15 mouse cellular contexts compared by ENCODE assay signal in genomic region chr4:129846823-129847222, GRCm38 (mm10). TPM values are rescaled to one million over a fixed set of nuclear protein-coding genes. Genes with fewer than 3 reads are reported as not detected.
DNase-seq lines count a peak whose midpoint lies in the region; ATAC-seq and TF ChIP-seq lines count a peak whose summit lies in the region.
"Had no signal": no experiment of that assay in that cellular context is flagged by ENCODE, and none has a peak within 500 bp of the region (broad histone marks: within the 10 kb centered on the region; RNA-seq: fewer than 3 reads in every experiment).

No protein-coding gene starts in this region.

- TF ChIP-seq EP300 in stomach, postnatal 0 days (optimal IDR thresholded peaks at IDR 0.05), result no peak

- 0 out of 2 replicates have a peak, but pooled peaks have one; percentile 9 for TF ChIP-seq CTCF in kidney, adult 2 months (conservative IDR thresholded peaks at IDR 0.05; ENCODE audit: insufficient read depth, insufficient read length, low read depth, low read length)
- peak; percentile 62 for TF ChIP-seq CTCF in midbrain, postnatal 0 days (IDR thresholded peaks at IDR 0.05)
- TF ChIP-seq CTCF in stomach, postnatal 0 days (IDR thresholded peaks at IDR 0.05; ENCODE audit: low read depth), result peak; percentile 64

- H3K4me3 ChIP-seq in kidney, adult 2 months (ENCODE audit: insufficient read depth, low read depth, low read length), result no peak overlapping the region
- no peak overlapping the region for H3K4me3 ChIP-seq in midbrain, postnatal 0 days (ENCODE audit: low read depth, low read length)
- no peak overlapping the region for H3K4me3 ChIP-seq in midbrain, embryonic 11.5 days (ENCODE audit: low read depth, low read length)
- H3K4me3 ChIP-seq in stomach, postnatal 0 days (ENCODE audit: low read depth, low read length), result no peak overlapping the region
- H3K4me3 ChIP-seq in midbrain, embryonic 15.5 days, result no peak overlapping the region
- H3K4me3 ChIP-seq: limb, embryonic 13.5 days; lung, embryonic 15.5 days; neural tube, embryonic 15.5 days had no signal

- DNase-seq in kidney, adult 2 months, result no peak
- no peak for DNase-seq in kidney, postnatal 25 days
- no peak for DNase-seq in midbrain, postnatal 0 days (ENCODE audit: low spot score)
- DNase-seq in midbrain, embryonic 11.5 days (ENCODE audit: low spot score, missing footprints), result no peak
- DNase-seq in NIH3T3 (ENCODE audit: low read depth), result peak; percentile 25
- no peak for DNase-seq in stomach, postnatal 0 days (ENCODE audit: low spot score)
- DNase-seq: adrenal gland, postnatal 36 days; heart, adult 11 months; spleen, adult 18-20 months had no signal

- ATAC-seq in midbrain, postnatal 0 days (ENCODE audit: low FRiP score), result no peak
- ATAC-seq in midbrain, embryonic 11.5 days (ENCODE audit: low FRiP score), result no peak
- no peak for ATAC-seq in stomach, postnatal 0 days (ENCODE audit: low FRiP score, low TSS enrichment)
- ATAC-seq in midbrain, embryonic 15.5 days (replicated peaks), result no peak
- ATAC-seq: forebrain, embryonic 14.5 days; hindbrain, embryonic 16.5 days had no signal

- H3K9me3 ChIP-seq in midbrain, postnatal 0 days (ENCODE audit: low read length), result no peaks in the 10 kb centered on the region
- H3K9me3 ChIP-seq in midbrain, embryonic 11.5 days (ENCODE audit: control insufficient read depth, low read length), result no peaks in the 10 kb centered on the region
- H3K9me3 ChIP-seq in stomach, postnatal 0 days (ENCODE audit: control insufficient read depth, low read length), result no peaks in the 10 kb centered on the region
- no peaks in the 10 kb centered on the region for H3K9me3 ChIP-seq in midbrain, embryonic 15.5 days
- H3K9me3 ChIP-seq: limb, embryonic 13.5 days; lung, embryonic 15.5 days; neural tube, embryonic 15.5 days had no signal

- no peak overlapping the region for H3K27ac ChIP-seq in kidney, adult 2 months (ENCODE audit: insufficient read depth, low read depth, low read length)
- no peak overlapping the region for H3K27ac ChIP-seq in midbrain, postnatal 0 days (ENCODE audit: low read depth, low read length)
- no peak overlapping the region for H3K27ac ChIP-seq in midbrain, embryonic 11.5 days (ENCODE audit: low read depth, low read length)
- no peak overlapping the region for H3K27ac ChIP-seq in stomach, postnatal 0 days (replicated peaks)
- no peak overlapping the region for H3K27ac ChIP-seq in midbrain, embryonic 15.5 days
- H3K27ac ChIP-seq: limb, embryonic 13.5 days; lung, embryonic 15.5 days; neural tube, embryonic 15.5 days had no signal

- 88% methylated on average over 9 of the region's 9 CpGs for WGBS in kidney, adult 2 months
- WGBS in midbrain, postnatal 0 days, result 84% methylated on average over 9 of the region's 9 CpGs
- 90% methylated on average over 9 of the region's 9 CpGs for WGBS in midbrain, embryonic 11.5 days
- WGBS in stomach, postnatal 0 days, result 86% methylated on average over 9 of the region's 9 CpGs
- WGBS in midbrain, embryonic 15.5 days, result 86% methylated on average over 9 of the region's 9 CpGs

- no peaks in the 10 kb centered on the region for H3K4me1 ChIP-seq in kidney, adult 2 months (ENCODE audit: control insufficient read depth, insufficient read depth, low read length)
- H3K4me1 ChIP-seq in midbrain, postnatal 0 days (ENCODE audit: insufficient read depth, low read length), result no peaks in the 10 kb centered on the region
- no peaks in the 10 kb centered on the region for H3K4me1 ChIP-seq in midbrain, embryonic 11.5 days (ENCODE audit: control insufficient read depth, insufficient read depth, low read length)
- H3K4me1 ChIP-seq in stomach, postnatal 0 days (replicated peaks; ENCODE audit: control insufficient read depth, insufficient read depth), result no peaks in the 10 kb centered on the region
- no peaks in the 10 kb centered on the region for H3K4me1 ChIP-seq in midbrain, embryonic 15.5 days
- H3K4me1 ChIP-seq: limb, embryonic 13.5 days; lung, embryonic 15.5 days had no signal

- H3K36me3 ChIP-seq in kidney, adult 2 months (ENCODE audit: control insufficient read depth, insufficient read depth, low read length), result peaks cover 2% of the 10 kb centered on the region
- peaks cover 15% of the 10 kb centered on the region for H3K36me3 ChIP-seq in midbrain, postnatal 0 days (ENCODE audit: insufficient read depth, low read length)
- peaks cover 11% of the 10 kb centered on the region for H3K36me3 ChIP-seq in midbrain, embryonic 11.5 days (ENCODE audit: control insufficient read depth, insufficient read depth, low read length)
- H3K36me3 ChIP-seq in stomach, postnatal 0 days (ENCODE audit: control insufficient read depth, insufficient read depth, low read length), result peaks cover 14% of the 10 kb centered on the region
- H3K36me3 ChIP-seq in midbrain, embryonic 15.5 days (replicated peaks), result peaks cover 30% of the 10 kb centered on the region

- TF ChIP-seq POLR2A in kidney, adult 2 months (IDR thresholded peaks at IDR 0.05; ENCODE audit: low read depth, low read length), result no peak

- H3K9ac ChIP-seq in midbrain, postnatal 0 days (replicated peaks; ENCODE audit: low read length, poor library complexity, severe bottlenecking), result no peak overlapping the region
- H3K9ac ChIP-seq in midbrain, embryonic 11.5 days (ENCODE audit: low read length), result no peak overlapping the region
- H3K9ac ChIP-seq in stomach, postnatal 0 days (ENCODE audit: low read length), result no peak overlapping the region
- H3K9ac ChIP-seq in midbrain, embryonic 15.5 days, result no peak overlapping the region
- H3K9ac ChIP-seq: limb, embryonic 13.5 days; lung, embryonic 15.5 days; neural tube, embryonic 15.5 days had no signal

- no peak overlapping the region for H3K4me2 ChIP-seq in midbrain, postnatal 0 days (ENCODE audit: low read depth, low read length, poor library complexity, severe bottlenecking)
- no peak overlapping the region for H3K4me2 ChIP-seq in midbrain, embryonic 11.5 days
- no peak overlapping the region for H3K4me2 ChIP-seq in stomach, postnatal 0 days (replicated peaks; ENCODE audit: low read depth)
- H3K4me2 ChIP-seq in midbrain, embryonic 15.5 days, result no peak overlapping the region
- H3K4me2 ChIP-seq: limb, embryonic 13.5 days; lung, embryonic 15.5 days; neural tube, embryonic 15.5 days had no signal

- H3K27me3 ChIP-seq in kidney, adult 2 months (replicated peaks; ENCODE audit: control insufficient read depth, insufficient read depth, low read length), result no peaks in the 10 kb centered on the region
- H3K27me3 ChIP-seq in midbrain, postnatal 0 days (ENCODE audit: insufficient read depth, low read length), result no peaks in the 10 kb centered on the region
- no peaks in the 10 kb centered on the region for H3K27me3 ChIP-seq in midbrain, embryonic 11.5 days (ENCODE audit: control insufficient read depth, insufficient read depth, low read length)
- no peaks in the 10 kb centered on the region for H3K27me3 ChIP-seq in stomach, postnatal 0 days (ENCODE audit: control insufficient read depth, insufficient read depth, low read length)
- H3K27me3 ChIP-seq in midbrain, embryonic 15.5 days (replicated peaks), result no peaks in the 10 kb centered on the region
- H3K27me3 ChIP-seq: limb, embryonic 13.5 days; lung, embryonic 15.5 days; neural tube, embryonic 15.5 days had no signal

RNA-seq across cellular contexts. Expression of gene Ptp4a2, which starts 35.8 kb away (rescaled TPM):
- 29.9 and 41.5 TPM in 2 replicates for polyA plus RNA-seq in kidney, adult 2 months (2012; rRNA removed)
- 94.0 and 117 TPM in 2 replicates for total RNA-seq in midbrain, postnatal 0 days (2014; rRNA removed)
- polyA plus RNA-seq in midbrain, postnatal 0 days (2015; fragmentation: Nextera tagmentation; extraction: Ambion mirVana), result 202 and 245 TPM in 2 replicates
- polyA plus RNA-seq in midbrain, embryonic 11.5 days (2014; fragmentation: Nextera tagmentation; extraction: Ambion mirVana), result 368 TPM in 2 replicates
- polyA plus RNA-seq in stomach, postnatal 0 days (2015; fragmentation: Nextera tagmentation; extraction: Ambion mirVana), result 270 and 275 TPM in 2 replicates
- polyA plus RNA-seq in midbrain, embryonic 15.5 days (2015; fragmentation: Nextera tagmentation; extraction: Ambion mirVana), result 220 and 223 TPM in 2 replicates

Comparison
In these comparisons a context has a peak if more than half of its experiments do, and no peak if none do; other contexts are left out.
1. CTCF ChIP-seq: peak in every context shown above with its lines; median percentile 64 in stomach, postnatal 0 days; 62 in midbrain, postnatal 0 days; 9 in kidney, adult 2 months.